Mouse (Mus musculus) cortical plate, adult 2 months (tissue): ENCODE measurements at regions not wholly inside any gene's neighbourhood (a gene's known extent, or its start where the extent isn't known, plus 50 kb on each side); places are given as distances from the start of the nearest gene placed in this dataset.

Experiments
- CTCF ChIP-seq: fragments of 200-500 bp; IDR thresholded peaks from 2 replicates; pipeline ENCODE4 v1.5.1; 2011; ENCODE audit warnings: mild to moderate bottlenecking, control low read depth, low read length; ENCODE audit not compliant: insufficient read depth; ENCODE audit errors: extremely low read depth
- POLR2A ChIP-seq: fragments of 200-500 bp; IDR thresholded peaks from 2 replicates; pipeline ENCODE4 v1.6.1; 2011; ENCODE audit warnings: mild to moderate bottlenecking, low read length, control low read depth; ENCODE audit not compliant: insufficient read depth; ENCODE audit errors: extremely low read depth

GRCm38 (mm10) chr12:118474732-118475131 is 173.5 kb upstream of the Sp4 start:
- TF ChIP-seq CTCF (no peak), POLR2A (no peak)
